Mouse (Mus musculus) midbrain, embryonic 12.5 days (tissue): ENCODE results near the gene Alcam. TPM values are rescaled to one million over a fixed set of nuclear protein-coding genes. Genes with fewer than 3 reads are reported as not detected.

Experiments
- ATAC-seq: fragments of 200-750 bp; cut with Nextera tagmentation; 2 replicates; pipeline ENCODE4 v1.8.0; 2017; ENCODE audit warnings: low read depth, moderate TSS enrichment, moderate library complexity; ENCODE audit not compliant: low FRiP score
- H3K27ac ChIP-seq: fragments of 300-500 bp; sonication (generic); replicated peaks from 2 replicates; pipeline ENCODE4 v1.5.1; 2016; ENCODE audit warnings: mild to moderate bottlenecking
- H3K27me3 ChIP-seq: fragments of 300-500 bp; sonication (generic); 2 replicates; pipeline ENCODE4 v1.6.1; 2016; ENCODE audit warnings: mild to moderate bottlenecking
- H3K36me3 ChIP-seq: fragments of 300-500 bp; sonication (generic); 2 replicates; pipeline ENCODE4 v1.6.1; 2016
- H3K4me1 ChIP-seq: fragments of 300-500 bp; sonication (generic); 2 replicates; pipeline ENCODE4 v1.6.1; 2016
- H3K4me2 ChIP-seq: fragments of 300-500 bp; sonication (generic); replicated peaks from 2 replicates; pipeline ENCODE4 v1.6.1; 2016; ENCODE audit warnings: mild to moderate bottlenecking, moderate library complexity
- H3K4me3 ChIP-seq: fragments of 300-500 bp; sonication (generic); 2 replicates; pipeline ENCODE4 v1.5.1; 2016; ENCODE audit warnings: mild to moderate bottlenecking
- H3K9ac ChIP-seq: fragments of 300-500 bp; sonication (generic); replicated peaks from 2 replicates; pipeline ENCODE4 v1.6.1; 2016; ENCODE audit warnings: mild to moderate bottlenecking, moderate library complexity
- H3K9me3 ChIP-seq: fragments of 300-500 bp; sonication (generic); 2 replicates; pipeline ENCODE4 v1.6.1; 2016; ENCODE audit warnings: mild to moderate bottlenecking
- WGBS: fragments of 180-500 bp; shearing (Covaris S2); methylation state at CpG from one replicate; pipeline ENCODE4 v1.1.7; 2016; 5-methylcytosine and 5-hydroxymethylcytosine counted together
- polyA plus RNA-seq: library from polyadenylated mRNA; unstranded; fragments of >200 nt; fragmentation: Nextera tagmentation; extraction: Ambion mirVana; gene quantifications from 2 replicates; pipeline ENCODE4 v1.2.1, GENCODE M21; 2016

Alcam gene
- polyA plus RNA-seq, 1 experiment from 2014 or later = 37.7 TPM

GRCm38 (mm10) chr16:52439007-52439406 is 14.9 kb downstream of the Alcam start:
- Histone ChIP-seq H3K27me3 (no peaks in the 10 kb centered on the region), H3K36me3 (no peaks in the 10 kb centered on the region), H3K4me3 (no peak overlapping the region), H3K9me3 (no peaks in the 10 kb centered on the region), H3K4me1 (no peaks in the 10 kb centered on the region), H3K27ac (no peak overlapping the region), H3K4me2 (no peak overlapping the region), H3K9ac (no peak overlapping the region)
- WGBS = 89% methylated on average over 6 of the region's 6 CpGs
- no peak for ATAC-seq

- H3K4me2 ChIP-seq = no peak overlapping the region
- H3K27me3 ChIP-seq = no peaks in the 10 kb centered on the region
- H3K9me3 ChIP-seq = no peaks in the 10 kb centered on the region
- WGBS = 81% methylated on average over 6 of the region's 6 CpGs
- no peak overlapping the region for H3K27ac ChIP-seq
- no peak overlapping the region for H3K4me3 ChIP-seq
- ATAC-seq = no peak
- H3K9ac ChIP-seq = no peak overlapping the region
- no peaks in the 10 kb centered on the region for H3K4me1 ChIP-seq
- H3K36me3 ChIP-seq = no peaks in the 10 kb centered on the region
These were observed 15.5 kb downstream of the Alcam start for GRCm38 (mm10) chr16:52438216-52438904.

GRCm38 (mm10) chr16:52433189-52433588 is 20.7 kb downstream of the Alcam start:
- H3K36me3 ChIP-seq = no peaks in the 10 kb centered on the region
- no peak overlapping the region for H3K4me3 ChIP-seq
- no peak overlapping the region for H3K9ac ChIP-seq
- no peaks in the 10 kb centered on the region for H3K9me3 ChIP-seq
- H3K27ac ChIP-seq = no peak overlapping the region
- H3K4me2 ChIP-seq = no peak overlapping the region
- no peak for ATAC-seq
- H3K4me1 ChIP-seq = no peaks in the 10 kb centered on the region
- H3K27me3 ChIP-seq = no peaks in the 10 kb centered on the region
- 80% methylated on average over 11 of the region's 11 CpGs for WGBS

DNA sequence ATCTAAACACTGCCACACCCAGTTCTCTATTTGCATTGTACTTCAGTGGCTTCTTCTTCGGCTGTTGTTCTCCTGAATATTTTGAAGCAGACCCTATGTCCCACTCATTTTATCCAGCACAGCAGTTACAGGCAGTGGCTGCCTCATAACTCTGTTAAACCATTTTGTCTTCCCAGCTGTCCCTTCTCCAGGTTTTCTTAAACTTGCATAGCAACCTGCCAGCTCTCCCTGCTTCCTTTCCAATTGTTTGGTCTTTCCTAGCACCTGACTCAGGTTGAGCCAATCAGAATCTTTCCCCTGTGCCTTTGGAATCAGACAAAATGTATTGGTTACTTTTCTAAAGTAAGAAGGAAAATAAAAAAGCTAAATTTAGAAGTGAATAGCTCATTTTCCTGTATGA is 21.8 kb downstream of the Alcam start:
- Histone ChIP-seq H3K27me3 (no peaks in the 10 kb centered on the region), H3K9me3 (no peaks in the 10 kb centered on the region)

DNA sequence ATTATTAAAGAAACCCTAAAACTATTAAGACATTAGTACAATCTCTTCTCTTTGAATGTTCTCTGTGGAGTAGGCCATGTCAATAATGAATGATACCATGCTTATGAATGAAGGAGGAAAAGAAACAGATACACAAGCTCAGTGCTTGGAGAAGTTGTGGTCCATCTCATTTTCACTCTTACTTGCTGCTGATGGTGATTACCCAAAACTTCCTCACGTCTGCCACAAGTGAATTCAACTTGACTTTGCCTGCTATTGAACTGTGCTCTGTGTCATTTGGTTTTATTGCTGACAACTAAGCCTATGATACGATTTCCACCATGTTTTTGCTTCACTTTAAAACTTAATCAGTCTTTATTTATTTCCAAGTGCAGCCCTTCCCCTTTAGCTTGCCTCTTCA is 22.3 kb downstream of the Alcam start:
- no peak overlapping the region for H3K27ac ChIP-seq
- WGBS = 90% methylated on average over 2 of the region's 2 CpGs
- no peak overlapping the region for H3K4me3 ChIP-seq
- H3K36me3 ChIP-seq = no peaks in the 10 kb centered on the region
- no peak overlapping the region for H3K9ac ChIP-seq
- no peak overlapping the region for H3K4me2 ChIP-seq
- no peak for ATAC-seq
- H3K27me3 ChIP-seq = no peaks in the 10 kb centered on the region
- no peaks in the 10 kb centered on the region for H3K9me3 ChIP-seq
- H3K4me1 ChIP-seq = no peaks in the 10 kb centered on the region

More for the DNA sequence above, 21.8 kb downstream of the Alcam start:
- Histone ChIP-seq H3K4me3 (no peak overlapping the region), H3K27ac (no peak overlapping the region), H3K9ac (no peak overlapping the region), H3K4me1 (no peaks in the 10 kb centered on the region), H3K4me2 (no peak overlapping the region), H3K36me3 (no peaks in the 10 kb centered on the region)
- 83% methylated on average over 1 of the region's 1 CpGs for WGBS
- no peak for ATAC-seq

GRCm38 (mm10) chr16:52430073-52430472 is 23.8 kb downstream of the Alcam start:
- Histone ChIP-seq H3K4me3 (no peak overlapping the region), H3K4me1 (no peaks in the 10 kb centered on the region), H3K9me3 (no peaks in the 10 kb centered on the region), H3K9ac (no peak overlapping the region), H3K36me3 (no peaks in the 10 kb centered on the region), H3K4me2 (no peak overlapping the region), H3K27me3 (no peaks in the 10 kb centered on the region), H3K27ac (no peak overlapping the region)
- WGBS = 70% methylated on average over 3 of the region's 3 CpGs
- no peak for ATAC-seq

GRCm38 (mm10) chr16:52429661-52430060 is 24.2 kb downstream of the Alcam start:
- Histone ChIP-seq H3K9me3 (no peaks in the 10 kb centered on the region), H3K27ac (no peak overlapping the region), H3K4me1 (no peaks in the 10 kb centered on the region), H3K4me3 (no peak overlapping the region), H3K36me3 (no peaks in the 10 kb centered on the region), H3K9ac (no peak overlapping the region), H3K27me3 (no peaks in the 10 kb centered on the region), H3K4me2 (no peak overlapping the region)
- ATAC-seq = no peak

DNA sequence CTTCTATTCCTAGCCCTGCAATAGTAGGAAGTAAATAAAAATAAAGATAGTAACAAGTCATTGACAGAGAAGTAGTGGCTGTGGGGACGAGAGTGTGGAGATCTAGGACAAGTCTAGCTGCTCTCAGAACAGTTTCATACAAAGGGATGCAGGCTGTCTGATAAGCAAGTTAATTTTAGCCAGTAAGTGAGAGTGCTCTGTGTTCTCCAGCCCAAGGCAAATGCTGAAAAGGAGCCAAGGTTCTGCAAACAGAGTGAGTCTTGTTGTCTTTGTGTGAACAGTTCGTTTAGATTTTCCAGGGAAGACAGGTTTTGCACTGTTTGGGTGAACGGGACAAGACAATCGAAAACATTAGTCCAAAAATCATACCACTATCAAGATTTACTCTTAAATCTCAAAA is 25.4 kb downstream of the Alcam start:
- Histone ChIP-seq H3K4me3 (no peak overlapping the region), H3K36me3 (no peaks in the 10 kb centered on the region), H3K27ac (no peak overlapping the region), H3K9me3 (no peaks in the 10 kb centered on the region), H3K27me3 (no peaks in the 10 kb centered on the region), H3K4me2 (no peak overlapping the region), H3K9ac (no peak overlapping the region), H3K4me1 (no peaks in the 10 kb centered on the region)
- no peak for ATAC-seq
- WGBS = 81% methylated on average over 4 of the region's 4 CpGs

GRCm38 (mm10) chr16:52418568-52419158 is 35.2 kb downstream of the Alcam start:
- H3K27ac ChIP-seq = no peak overlapping the region
- H3K27me3 ChIP-seq = no peaks in the 10 kb centered on the region
- no peak overlapping the region for H3K9ac ChIP-seq
- H3K4me3 ChIP-seq = no peak overlapping the region
- no peaks in the 10 kb centered on the region for H3K36me3 ChIP-seq
- H3K9me3 ChIP-seq = no peaks in the 10 kb centered on the region
- ATAC-seq = no peak
- H3K4me1 ChIP-seq = no peaks in the 10 kb centered on the region
- H3K4me2 ChIP-seq = no peak overlapping the region
- WGBS = 74% methylated on average over 5 of the region's 5 CpGs

DNA sequence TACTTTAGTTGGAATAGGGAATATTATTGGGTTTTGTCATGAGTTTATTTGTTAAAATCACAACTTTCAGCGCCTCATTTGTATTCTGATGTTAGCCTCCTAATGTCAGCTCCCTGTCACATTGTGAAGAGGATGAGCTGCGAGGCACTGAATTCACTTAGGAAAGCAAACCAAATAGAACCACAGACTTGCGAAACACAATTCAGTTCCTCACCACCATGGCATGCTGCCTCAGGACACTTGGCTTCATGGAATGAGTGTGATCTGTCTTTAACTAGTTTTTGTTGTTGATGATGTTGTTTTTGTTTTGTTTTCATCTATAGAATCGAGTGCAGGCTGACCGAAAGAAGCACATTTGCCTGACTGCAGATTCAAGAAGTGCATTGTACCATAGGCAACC is 35.9 kb downstream of the Alcam start:
- 73% methylated on average over 5 of the region's 5 CpGs for WGBS
- no peaks in the 10 kb centered on the region for H3K9me3 ChIP-seq
- no peak for ATAC-seq
- no peaks in the 10 kb centered on the region for H3K36me3 ChIP-seq
- H3K4me2 ChIP-seq = no peak overlapping the region
- H3K27me3 ChIP-seq = no peaks in the 10 kb centered on the region
- H3K9ac ChIP-seq = no peak overlapping the region
- no peak overlapping the region for H3K4me3 ChIP-seq
- H3K4me1 ChIP-seq = no peaks in the 10 kb centered on the region
- no peak overlapping the region for H3K27ac ChIP-seq

- no peaks in the 10 kb centered on the region for H3K9me3 ChIP-seq
- H3K4me1 ChIP-seq = no peaks in the 10 kb centered on the region
- ATAC-seq = no peak
- H3K27me3 ChIP-seq = no peaks in the 10 kb centered on the region
- no peak overlapping the region for H3K4me2 ChIP-seq
- WGBS = 87% methylated on average over 7 of the region's 7 CpGs
- no peak overlapping the region for H3K27ac ChIP-seq
- H3K4me3 ChIP-seq = no peak overlapping the region
- H3K9ac ChIP-seq = no peak overlapping the region
- no peaks in the 10 kb centered on the region for H3K36me3 ChIP-seq
These were observed 36.7 kb downstream of the Alcam start for GRCm38 (mm10) chr16:52417146-52417545.

GRCm38 (mm10) chr16:52413714-52414113 is 40.2 kb downstream of the Alcam start:
- no peak overlapping the region for H3K27ac ChIP-seq
- H3K4me3 ChIP-seq = no peak overlapping the region
- no peak overlapping the region for H3K9ac ChIP-seq
- no peak overlapping the region for H3K4me2 ChIP-seq
- H3K27me3 ChIP-seq = no peaks in the 10 kb centered on the region
- WGBS = 87% methylated on average over 3 of the region's 3 CpGs
- ATAC-seq = no peak
- H3K9me3 ChIP-seq = no peaks in the 10 kb centered on the region
- H3K4me1 ChIP-seq = no peaks in the 10 kb centered on the region
- no peaks in the 10 kb centered on the region for H3K36me3 ChIP-seq

- WGBS = 95% methylated on average over 3 of the region's 3 CpGs
- Histone ChIP-seq H3K27ac (no peak overlapping the region), H3K4me3 (no peak overlapping the region), H3K36me3 (no peaks in the 10 kb centered on the region), H3K4me2 (no peak overlapping the region), H3K9me3 (no peaks in the 10 kb centered on the region), H3K9ac (no peak overlapping the region), H3K4me1 (no peaks in the 10 kb centered on the region), H3K27me3 (no peaks in the 10 kb centered on the region)
- ATAC-seq = no peak
These were observed 47.8 kb downstream of the Alcam start for GRCm38 (mm10) chr16:52406072-52406471.
